Mouse (Mus musculus) left cerebral cortex, adult 6 months (tissue): ENCODE results near the gene Qser1. TPM values are rescaled to one million over a fixed set of nuclear protein-coding genes. Genes with fewer than 3 reads are reported as not detected.

Experiments used
- long read RNA-seq, 2 experiments: library from polyadenylated mRNA; unstranded; transcript quantifications; one replicate each; pipeline ENCODE4 v2.0.0; 2019 to 2020
- polyA plus RNA-seq: library from polyadenylated mRNA; unstranded; fragments of <200 nt; fragmentation: Nextera tagmentation; gene quantifications from 2 replicates; pipeline ENCODE4 v1.2.3, GENCODE M21; 2021

Qser1 gene
- 0.67 and 0.84 TPM in 2 replicates for polyA plus RNA-seq
- long read RNA-seq, experiment 1, partial matches to known transcripts: 3 of 5 reads
- long read RNA-seq, experiment 1, other reads (novel, unspliced or antisense): 2 of 5 reads
- long read RNA-seq, experiment 2, partial matches to known transcripts: 1 of 1 reads
- long read RNA-seq, experiment 2, other reads (novel, unspliced or antisense): 0 of 1 reads

DNA sequence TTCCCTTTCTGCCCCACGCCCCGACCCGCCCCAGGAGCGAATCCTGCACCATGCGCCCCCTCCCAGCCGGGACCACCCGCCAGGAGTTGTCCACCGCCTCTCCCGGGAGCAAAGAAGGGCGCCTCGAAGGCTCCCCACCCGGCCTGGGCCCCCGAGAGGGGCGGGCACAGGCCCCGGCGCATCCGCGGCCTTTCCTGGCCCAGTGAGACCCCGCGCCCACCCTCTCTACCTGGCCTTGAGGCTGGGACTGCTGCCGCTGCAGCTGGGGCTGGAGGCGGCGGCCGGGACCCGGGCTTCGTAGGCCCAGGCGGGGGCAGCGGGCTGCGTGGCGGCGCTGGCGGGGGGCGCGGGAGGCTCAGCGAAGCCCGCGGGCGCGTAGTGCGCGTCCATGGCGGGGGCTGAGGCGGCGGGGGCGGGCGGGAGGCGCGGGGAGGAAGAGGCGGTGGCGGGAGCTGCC, at the start of gene Qser1:
TSS of gene Qser1 (minus strand) at position 390 of the 457 bp plus-strand sequence.

DNA sequence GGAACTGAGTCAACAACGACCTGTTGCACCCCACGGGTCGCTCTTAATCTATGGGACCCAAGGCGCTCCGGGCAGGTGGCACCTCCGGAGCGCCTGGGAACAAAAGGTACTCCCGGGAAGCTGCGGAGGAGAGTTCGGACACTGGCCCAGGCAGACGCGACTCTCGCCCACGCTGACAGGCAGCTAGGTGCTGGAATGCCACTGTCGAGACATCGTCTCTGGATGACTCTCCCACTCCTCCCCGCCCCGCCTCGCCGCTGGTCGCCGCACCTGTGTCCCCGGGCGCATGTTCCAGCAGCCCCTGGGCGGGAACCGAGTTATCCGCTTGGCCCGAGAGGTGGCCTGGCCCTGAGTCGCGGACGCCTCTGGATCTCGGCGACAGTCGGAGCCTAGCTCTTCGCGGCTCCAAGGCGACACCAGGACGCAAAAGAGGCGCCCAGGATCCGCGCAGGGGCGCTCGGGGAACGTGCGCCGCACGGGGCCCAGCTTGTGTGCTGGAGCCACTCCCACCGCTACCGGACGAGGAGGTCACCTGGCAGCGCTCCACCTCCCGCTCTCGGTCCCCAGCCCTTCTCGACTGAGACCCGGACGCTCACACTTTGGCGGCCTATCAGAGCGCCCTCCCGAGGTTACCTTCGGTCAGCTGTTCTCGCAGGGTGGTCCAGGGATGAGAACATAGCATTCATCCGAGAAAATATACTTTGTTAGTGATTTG, 32.9 kb upstream of the Qser1 start, which contains the start of gene Prrg4:
TSS of gene Prrg4 (minus strand) at position 601 of the 715 bp plus-strand sequence.

DNA sequence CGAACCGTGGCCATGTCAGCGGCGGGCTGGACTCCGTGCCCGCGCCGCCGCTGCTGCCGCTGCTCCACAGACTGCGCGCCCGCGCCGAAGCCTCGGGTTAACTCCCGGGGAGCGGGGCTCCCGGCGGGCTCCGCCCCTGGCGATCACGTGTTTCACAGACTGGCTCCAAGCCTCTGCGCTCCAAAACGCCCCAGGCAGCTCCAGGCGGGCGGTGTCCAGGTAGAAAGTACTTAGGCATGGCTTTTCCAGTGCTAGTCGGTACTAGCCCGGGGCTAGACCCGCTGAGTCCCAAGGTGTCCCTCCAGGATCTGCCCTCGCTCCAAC, 73.9 kb downstream of the Qser1 start, which contains the start of gene Depdc7:
TSS of gene Depdc7 (minus strand) at position 138 of the 324 bp plus-strand sequence.

DNA sequence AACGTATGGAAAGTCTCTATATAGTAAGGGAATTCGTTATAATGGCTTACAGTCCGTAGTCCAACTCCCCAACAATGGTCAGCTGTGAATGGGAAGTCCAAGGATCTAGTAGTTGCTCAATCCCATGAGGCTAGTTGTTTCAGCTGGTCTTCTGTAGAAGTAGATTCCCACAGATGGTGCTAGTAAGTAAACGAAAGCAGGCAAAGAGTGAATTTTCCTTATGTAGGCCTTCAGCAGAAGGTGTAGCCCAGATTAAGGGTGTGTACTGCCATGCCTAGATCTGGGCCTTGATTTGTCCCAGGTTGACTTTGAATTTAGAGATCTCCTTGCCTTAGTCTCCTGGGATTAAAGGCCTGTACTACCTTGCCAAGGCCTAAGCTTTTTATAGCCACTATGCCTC, 100.3 kb downstream of the Qser1 start, which contains the start of gene Pin1rt1:
TSS of gene Pin1rt1 (minus strand) at position 101 of the 400 bp plus-strand sequence.

DNA sequence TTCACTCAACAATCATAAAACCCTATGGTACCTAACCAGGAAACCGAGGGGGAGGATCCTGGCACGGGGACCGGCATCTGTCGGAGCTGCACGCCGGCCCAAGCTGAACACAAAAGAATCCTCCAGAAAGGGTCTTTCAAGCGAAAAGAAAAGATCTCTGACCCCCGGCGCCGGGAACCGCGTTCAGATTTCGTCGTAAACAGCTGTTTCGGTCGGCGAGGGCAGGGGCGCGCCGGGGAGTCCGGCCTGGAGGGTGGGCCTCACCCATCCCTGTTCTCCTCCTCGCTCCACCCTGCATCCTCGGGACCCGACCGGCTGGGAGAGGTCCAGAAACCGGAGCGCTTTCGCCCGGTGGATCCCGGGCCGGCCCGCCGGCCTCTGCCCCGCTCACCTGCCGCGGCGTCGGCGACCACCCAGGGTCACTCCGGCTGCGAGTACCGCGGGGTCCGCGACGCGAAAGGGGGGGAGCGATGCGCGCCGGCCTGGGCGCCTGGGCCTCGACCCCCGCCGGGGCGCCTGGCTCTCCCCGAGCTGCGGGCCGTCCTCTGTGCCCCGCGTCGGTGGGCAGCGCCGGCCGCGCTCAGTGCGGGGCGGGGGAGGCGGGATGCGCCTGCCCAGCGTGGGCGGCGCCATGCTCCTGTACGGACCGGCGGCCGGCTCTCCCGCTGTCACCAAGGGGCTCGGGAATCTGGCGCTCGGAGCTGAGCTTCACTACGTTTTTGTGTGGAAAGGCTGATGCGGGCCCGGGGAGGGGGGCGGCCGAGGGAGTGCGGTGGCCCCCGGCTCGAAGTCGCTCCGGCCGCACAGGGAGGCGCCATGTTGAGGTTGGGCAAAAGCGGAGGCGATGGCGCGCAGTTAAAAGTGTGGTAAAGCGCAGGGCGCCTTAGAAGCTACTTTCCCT, 104.7 kb downstream of the Qser1 start, which contains the start of gene Tcp11l1:
TSS of gene Tcp11l1 (minus strand) at position 585 of the 901 bp plus-strand sequence.

Other genes with a start within 250 kb of the Qser1 start
- gene Cstf3, start 226.2 kb downstream of the Qser1 start, polyA plus RNA-seq: 29.2 and 36.8 TPM in 2 replicates
- gene Tcp11l1, start 104.6 kb downstream of the Qser1 start, polyA plus RNA-seq: 7.6 and 27.5 TPM in 2 replicates
- not detected in 2 replicates for gene Pin1rt1, start 100.4 kb downstream of the Qser1 start, polyA plus RNA-seq
- 1.2 and 1.3 TPM in 2 replicates for gene Depdc7, start 73.9 kb downstream of the Qser1 start, polyA plus RNA-seq
- 0.35 and 0.44 TPM in 2 replicates for gene Prrg4, start 33.1 kb upstream of the Qser1 start, polyA plus RNA-seq
- gene Ccdc73, start 51.0 kb upstream of the Qser1 start, polyA plus RNA-seq: 5.5 and 6.4 TPM in 2 replicates
- gene Eif3m, start 200.3 kb upstream of the Qser1 start, polyA plus RNA-seq: 141 and 174 TPM in 2 replicates